Mouse (Mus musculus): ENCODE results near the gene Acmsd. TPM values are rescaled to one million over a fixed set of nuclear protein-coding genes. Genes with fewer than 3 reads are reported as not detected.
"Not testable (repeated sequence)": the region's sequence is repeated elsewhere in the genome, so short reads cannot be mapped to it uniquely, and the experiment has no call there.

Acmsd gene
- polyA plus RNA-seq, 1 experiment from 2014 or later, result 3.2 TPM

DNA sequence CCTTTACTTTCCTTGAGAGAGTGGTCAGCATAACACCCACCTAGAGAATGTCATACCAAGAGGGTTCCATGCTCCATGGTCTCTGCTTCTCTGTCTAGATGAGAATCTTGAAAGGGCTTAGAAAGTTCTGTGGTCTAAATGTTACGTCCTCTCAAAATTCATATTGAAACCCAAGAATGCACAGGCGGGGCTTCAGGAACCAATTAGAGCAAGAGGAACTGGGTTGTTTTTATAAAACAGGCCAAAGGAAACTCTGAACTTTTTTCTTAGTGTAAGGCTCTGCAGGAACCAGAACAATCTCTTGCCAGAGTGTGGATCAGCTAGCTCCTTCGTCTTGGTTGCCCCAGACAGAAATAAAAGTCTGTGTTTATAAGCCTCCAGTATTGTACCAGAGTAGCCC is 3.6 kb downstream of the Acmsd start:
- Histone ChIP-seq H3K4me3 (ENCODE audit: low read length) (no peak overlapping the region), H3K4me1 (ENCODE audit: insufficient read depth, low read length) (no peaks in the 10 kb centered on the region), H3K27ac (ENCODE audit: low read length) (no peak overlapping the region), H3K4me2 (replicated peaks; ENCODE audit: low read depth, low read length) (no peak overlapping the region), H3K9me3 (ENCODE audit: low read length) (peaks cover 6% of the 10 kb centered on the region; the same call in 1 of the 2 replicates), H3K27me3 (ENCODE audit: insufficient read depth, low read length) (no peaks in the 10 kb centered on the region), H3K36me3 (ENCODE audit: insufficient read depth, low read length) (no peaks in the 10 kb centered on the region), H3K9ac (replicated peaks; ENCODE audit: low read length) (no peak overlapping the region)
- 51% methylated on average over 3 of the region's 3 CpGs for WGBS
- ATAC-seq (ENCODE audit: low FRiP score, low TSS enrichment), result no peak

DNA sequence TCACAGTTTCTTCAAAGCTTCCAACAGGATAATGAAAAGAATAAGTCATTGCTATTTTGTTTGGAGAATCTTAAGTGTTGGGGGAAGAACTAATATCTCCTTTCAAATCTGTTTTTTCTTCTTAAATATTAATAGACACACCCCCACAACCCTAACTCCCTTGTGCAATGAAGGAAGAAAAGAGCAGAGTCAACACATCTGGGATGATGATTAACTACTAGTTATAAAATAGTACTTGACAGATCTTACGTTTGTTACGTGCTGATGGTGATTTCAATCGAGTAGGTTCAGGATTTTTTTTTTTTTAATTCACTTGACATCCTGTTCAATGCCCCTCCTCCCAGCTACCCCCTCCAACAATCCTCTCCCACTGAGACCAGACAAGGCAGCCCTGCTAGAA is 6.1 kb downstream of the Acmsd start:
- Histone ChIP-seq H3K36me3 (ENCODE audit: insufficient read depth, low read length) (no peaks in the 10 kb centered on the region), H3K27me3 (ENCODE audit: insufficient read depth, low read length) (no peaks in the 10 kb centered on the region), H3K4me3 (ENCODE audit: low read length) (no peak overlapping the region), H3K4me1 (ENCODE audit: insufficient read depth, low read length) (no peaks in the 10 kb centered on the region), H3K27ac (ENCODE audit: low read length) (0 out of 2 replicates have a peak overlapping the region, but pooled peaks have one; percentile 25), H3K9ac (replicated peaks; ENCODE audit: low read length) (no peak overlapping the region), H3K9me3 (ENCODE audit: low read length) (no peaks in the 10 kb centered on the region), H3K4me2 (replicated peaks; ENCODE audit: low read depth, low read length) (no peak overlapping the region)
- WGBS, result 18% methylated on average over 3 of the region's 3 CpGs
- ATAC-seq (ENCODE audit: low FRiP score, low TSS enrichment), result peak; percentile 42; the same call in 1 of the 2 replicates

DNA sequence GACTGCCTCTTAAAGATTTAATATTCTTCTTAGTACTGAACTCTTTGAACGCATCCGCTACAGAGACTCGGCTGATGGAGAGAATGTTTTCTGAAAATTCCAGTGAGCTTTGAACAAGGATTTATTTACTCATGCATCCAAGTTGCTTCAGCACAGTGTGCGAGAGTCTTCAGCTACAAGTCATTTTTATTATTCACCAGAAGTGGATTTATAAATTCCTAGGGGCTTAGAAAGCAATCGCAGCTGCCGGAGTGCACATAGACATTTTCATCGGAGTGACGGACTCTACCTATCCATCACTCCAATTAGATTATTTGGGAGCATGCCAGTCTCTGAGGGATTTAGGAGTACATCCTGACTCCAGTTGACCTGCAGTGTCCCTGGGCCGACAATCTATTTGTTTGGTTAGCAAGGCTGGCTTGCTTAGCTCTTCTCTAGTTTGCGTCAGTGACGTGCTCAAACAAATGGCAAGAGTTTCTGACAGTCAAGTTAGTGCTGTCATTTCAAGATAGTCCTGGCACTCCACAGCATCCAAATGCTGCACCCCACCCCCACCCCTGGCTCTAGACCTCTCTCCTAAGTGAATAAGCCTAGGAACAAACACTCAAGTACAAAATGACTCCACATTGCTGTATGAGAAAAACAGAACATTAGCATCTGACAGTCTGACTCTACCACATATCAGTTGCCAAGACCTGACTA is 21.3 kb downstream of the Acmsd start:
- no peak for ATAC-seq (ENCODE audit: low FRiP score, low TSS enrichment)
- Histone ChIP-seq H3K9me3 (ENCODE audit: low read length) (peaks cover 8% of the 10 kb centered on the region), H3K4me1 (ENCODE audit: insufficient read depth, low read length) (no peaks in the 10 kb centered on the region), H3K9ac (replicated peaks; ENCODE audit: low read length) (no peak overlapping the region), H3K36me3 (ENCODE audit: insufficient read depth, low read length) (no peaks in the 10 kb centered on the region), H3K4me2 (replicated peaks; ENCODE audit: low read depth, low read length) (no peak overlapping the region), H3K4me3 (ENCODE audit: low read length) (no peak overlapping the region), H3K27ac (ENCODE audit: low read length) (no peak overlapping the region), H3K27me3 (ENCODE audit: insufficient read depth, low read length) (no peaks in the 10 kb centered on the region)
- 45% methylated on average over 11 of the region's 11 CpGs for WGBS

DNA sequence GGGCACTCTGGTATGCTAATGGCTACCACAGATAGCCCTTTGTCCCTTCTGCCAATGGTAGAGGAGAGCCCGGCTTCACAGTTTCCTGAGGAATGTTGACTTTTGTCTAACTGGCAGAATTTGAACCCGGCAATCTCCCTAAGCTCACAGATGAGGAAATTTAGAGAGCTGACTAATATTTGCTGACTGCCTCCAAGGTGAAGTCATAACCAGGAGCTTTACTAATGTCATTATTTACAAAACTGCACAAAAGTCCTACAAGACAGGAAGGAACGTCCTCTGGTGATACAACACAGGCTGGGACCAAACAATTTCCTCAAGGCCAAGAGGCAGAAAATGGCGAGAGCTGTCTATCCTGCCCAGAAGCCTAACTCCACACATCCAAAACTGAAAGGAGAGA is 26.6 kb downstream of the Acmsd start:
- Histone ChIP-seq H3K36me3 (ENCODE audit: insufficient read depth, low read length) (no peaks in the 10 kb centered on the region), H3K9ac (replicated peaks; ENCODE audit: low read length) (no peak overlapping the region), H3K4me1 (ENCODE audit: insufficient read depth, low read length) (no peaks in the 10 kb centered on the region), H3K4me3 (ENCODE audit: low read length) (no peak overlapping the region), H3K27ac (ENCODE audit: low read length) (no peak overlapping the region), H3K4me2 (replicated peaks; ENCODE audit: low read depth, low read length) (no peak overlapping the region), H3K9me3 (ENCODE audit: low read length) (no peaks in the 10 kb centered on the region; the same call in 1 of the 2 replicates), H3K27me3 (ENCODE audit: insufficient read depth, low read length) (no peaks in the 10 kb centered on the region)
- WGBS, result 70% methylated on average over 4 of the region's 4 CpGs
- no peak for ATAC-seq (ENCODE audit: low FRiP score, low TSS enrichment)

DNA sequence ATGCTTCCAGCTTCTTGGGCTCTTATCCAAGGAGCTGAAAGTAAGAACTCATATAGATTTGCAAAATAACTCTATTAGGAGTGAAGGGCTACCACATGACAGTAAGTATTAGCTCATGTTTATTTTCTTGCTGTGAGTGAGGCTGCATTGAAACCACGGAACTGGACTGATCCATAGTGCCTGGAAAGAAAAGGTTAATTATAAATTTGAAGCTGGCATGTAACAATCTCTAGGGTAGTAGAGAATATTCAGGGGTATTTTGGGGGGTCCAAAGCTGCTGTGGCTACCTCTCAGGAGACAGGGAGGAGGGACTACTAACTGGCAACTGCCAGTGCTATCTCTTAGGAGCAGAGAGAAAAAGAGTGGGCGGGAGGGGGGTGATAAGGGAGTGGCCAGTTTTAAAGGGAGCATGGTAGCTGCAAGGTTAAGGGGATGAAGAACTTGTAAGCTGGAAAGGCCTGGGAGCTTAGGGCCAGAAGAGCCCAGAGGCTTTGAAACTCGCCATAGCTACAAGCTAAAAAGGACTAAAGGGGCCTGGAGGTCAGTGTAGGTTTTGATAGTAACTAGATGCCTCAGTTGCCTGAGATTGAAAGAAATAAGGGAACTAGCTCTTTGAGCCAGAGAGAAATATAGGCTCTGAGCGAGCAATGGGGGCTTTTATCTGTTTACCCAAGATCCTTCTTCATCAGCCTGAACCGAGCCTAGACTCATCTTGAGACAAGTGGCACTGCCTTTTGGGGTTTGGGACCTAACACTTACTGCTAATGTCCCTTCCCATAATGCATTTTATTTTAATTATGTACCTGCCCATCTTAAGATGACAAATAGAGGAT is 27.3 kb downstream of the Acmsd start:
- no peaks in the 10 kb centered on the region; the same call in 1 of the 2 replicates for H3K9me3 ChIP-seq (ENCODE audit: low read length)
- no peaks in the 10 kb centered on the region for H3K4me1 ChIP-seq (ENCODE audit: insufficient read depth, low read length)
- no peak overlapping the region for H3K4me2 ChIP-seq (replicated peaks; ENCODE audit: low read depth, low read length)
- no peak overlapping the region for H3K27ac ChIP-seq (ENCODE audit: low read length)
- no peaks in the 10 kb centered on the region for H3K36me3 ChIP-seq (ENCODE audit: insufficient read depth, low read length)
- H3K27me3 ChIP-seq (ENCODE audit: insufficient read depth, low read length), result no peaks in the 10 kb centered on the region
- WGBS, result 51% methylated on average over 5 of the region's 5 CpGs
- H3K9ac ChIP-seq (replicated peaks; ENCODE audit: low read length), result no peak overlapping the region
- ATAC-seq (ENCODE audit: low FRiP score, low TSS enrichment), result no peak
- H3K4me3 ChIP-seq (ENCODE audit: low read length), result no peak overlapping the region

DNA sequence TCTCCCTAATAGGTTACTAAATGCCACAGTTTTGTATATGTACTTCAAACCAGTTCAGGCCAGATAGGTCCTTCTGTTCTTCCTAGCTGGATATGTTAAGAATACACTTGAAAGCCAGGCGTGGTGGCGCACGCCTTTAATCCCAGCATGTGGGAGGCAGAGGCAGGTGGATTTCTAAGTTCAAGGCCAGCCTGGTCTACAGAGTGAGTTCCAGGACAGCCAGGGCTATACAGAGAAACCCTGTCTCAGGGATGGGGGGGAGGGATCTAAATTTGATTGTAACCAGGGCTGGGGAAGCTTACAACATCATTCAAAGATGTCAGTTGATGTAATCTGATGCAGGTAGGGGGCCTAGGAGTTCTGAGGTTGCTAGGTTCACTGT is 27.9 kb downstream of the Acmsd start:
- H3K4me3 ChIP-seq (ENCODE audit: low read length); H3K27ac ChIP-seq (ENCODE audit: low read length): not testable (repeated sequence)

DNA sequence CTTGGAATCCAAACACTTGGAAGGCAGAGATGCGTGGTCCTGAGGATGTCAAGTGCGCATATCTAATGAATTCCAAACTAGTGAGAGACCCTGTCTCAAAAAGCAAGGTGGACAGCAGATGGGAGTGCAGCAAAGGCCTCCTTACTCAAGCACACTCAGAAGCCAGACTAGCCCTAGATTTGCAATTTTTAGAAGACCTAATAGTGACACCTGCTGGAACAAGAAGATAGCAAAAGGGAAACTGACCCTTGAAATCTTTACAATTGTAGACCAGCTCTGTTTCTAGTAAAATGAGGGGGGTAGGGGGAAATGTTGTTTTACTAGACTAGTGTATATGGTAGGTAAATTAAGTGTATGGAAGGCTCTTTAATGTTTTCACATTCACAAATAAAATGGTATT is 36.3 kb downstream of the Acmsd start:
- Histone ChIP-seq H3K4me2 (replicated peaks; ENCODE audit: low read depth, low read length) (no peak overlapping the region), H3K27ac (ENCODE audit: low read length) (no peak overlapping the region), H3K36me3 (ENCODE audit: insufficient read depth, low read length) (no peaks in the 10 kb centered on the region), H3K4me1 (ENCODE audit: insufficient read depth, low read length) (no peaks in the 10 kb centered on the region), H3K9me3 (ENCODE audit: low read length) (no peaks in the 10 kb centered on the region), H3K27me3 (ENCODE audit: insufficient read depth, low read length) (no peaks in the 10 kb centered on the region), H3K4me3 (ENCODE audit: low read length) (no peak overlapping the region), H3K9ac (replicated peaks; ENCODE audit: low read length) (no peak overlapping the region)
- 60% methylated on average over 2 of the region's 2 CpGs for WGBS
- no peak for ATAC-seq (ENCODE audit: low FRiP score, low TSS enrichment)

More for the DNA sequence above, 27.9 kb downstream of the Acmsd start:
- 92% methylated on average over 3 of the region's 3 CpGs for WGBS
- not testable (repeated sequence) for H3K4me1 ChIP-seq (ENCODE audit: insufficient read depth, low read length); ATAC-seq (ENCODE audit: low FRiP score, low TSS enrichment); H3K9me3 ChIP-seq (ENCODE audit: low read length); H3K27me3 ChIP-seq (ENCODE audit: insufficient read depth, low read length); H3K4me2 ChIP-seq (replicated peaks; ENCODE audit: low read depth, low read length); H3K9ac ChIP-seq (replicated peaks; ENCODE audit: low read length); H3K36me3 ChIP-seq (ENCODE audit: insufficient read depth, low read length)

DNA sequence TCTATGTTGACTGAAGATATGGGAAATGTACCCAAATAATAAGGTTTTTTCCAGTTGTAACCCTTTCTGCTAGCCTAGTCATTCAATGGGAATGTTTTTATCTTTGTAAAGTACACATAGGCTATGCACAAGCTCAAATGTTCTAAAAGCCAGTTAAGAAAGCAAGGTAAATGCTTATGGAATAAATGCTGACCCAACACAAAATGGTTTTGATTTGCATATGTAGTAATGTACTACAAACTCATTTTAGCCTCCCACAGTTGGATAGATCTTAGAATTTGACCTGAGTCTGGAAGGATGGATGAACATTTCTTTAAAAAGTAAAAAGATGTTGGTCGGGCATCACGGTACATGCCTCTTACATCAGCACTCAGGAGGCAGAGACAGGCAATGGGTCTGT is 37.5 kb downstream of the Acmsd start:
- no peak overlapping the region for H3K9ac ChIP-seq (replicated peaks; ENCODE audit: low read length)
- H3K4me3 ChIP-seq (ENCODE audit: low read length), result no peak overlapping the region
- H3K36me3 ChIP-seq (ENCODE audit: insufficient read depth, low read length), result no peaks in the 10 kb centered on the region
- no peaks in the 10 kb centered on the region for H3K9me3 ChIP-seq (ENCODE audit: low read length)
- no peaks in the 10 kb centered on the region for H3K27me3 ChIP-seq (ENCODE audit: insufficient read depth, low read length)
- H3K27ac ChIP-seq (ENCODE audit: low read length), result no peak overlapping the region
- ATAC-seq (ENCODE audit: low FRiP score, low TSS enrichment), result no peak
- H3K4me2 ChIP-seq (replicated peaks; ENCODE audit: low read depth, low read length), result no peak overlapping the region
- no peaks in the 10 kb centered on the region for H3K4me1 ChIP-seq (ENCODE audit: insufficient read depth, low read length)
- WGBS, result 94% methylated on average over 2 of the region's 2 CpGs

DNA sequence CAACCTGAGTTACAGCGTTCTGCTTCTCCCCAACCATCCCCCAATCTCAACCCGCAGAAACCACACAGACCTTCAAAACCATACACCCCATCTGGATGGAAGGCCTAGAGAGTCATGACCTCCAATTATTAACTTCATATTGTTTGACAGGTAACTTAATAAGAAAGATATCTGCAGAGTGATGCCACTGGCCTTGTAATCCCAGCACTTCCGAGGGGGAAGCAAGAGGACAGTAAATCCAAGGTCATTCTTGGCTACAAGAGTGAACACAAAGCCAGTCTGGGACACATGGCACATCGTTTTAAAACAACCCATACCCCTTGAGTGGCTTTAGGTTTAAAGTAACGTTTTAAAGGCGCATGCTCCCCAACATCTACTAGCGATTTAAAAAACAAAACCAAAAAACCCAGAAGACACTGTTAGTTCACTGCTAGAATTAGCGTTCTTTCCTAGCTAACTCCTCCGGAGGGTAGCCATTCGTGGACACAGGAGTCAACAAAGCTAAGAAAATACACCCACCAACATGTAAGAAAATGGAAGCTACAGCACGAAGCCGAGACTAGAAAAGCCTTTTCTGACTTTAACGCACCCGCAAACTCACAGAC is 44.1 kb downstream of the Acmsd start:
- Histone ChIP-seq H3K36me3 (ENCODE audit: insufficient read depth, low read length) (no peaks in the 10 kb centered on the region), H3K9me3 (ENCODE audit: low read length) (no peaks in the 10 kb centered on the region), H3K4me1 (ENCODE audit: insufficient read depth, low read length) (peaks cover 14% of the 10 kb centered on the region), H3K27me3 (ENCODE audit: insufficient read depth, low read length) (no peaks in the 10 kb centered on the region), H3K4me2 (replicated peaks; ENCODE audit: low read depth, low read length) (peak overlapping the region; percentile 85), H3K4me3 (ENCODE audit: low read length) (peak overlapping the region; percentile 94), H3K27ac (ENCODE audit: low read length) (peak overlapping the region; percentile 93), H3K9ac (replicated peaks; ENCODE audit: low read length) (peak overlapping the region; percentile 82)
- ATAC-seq (ENCODE audit: low FRiP score, low TSS enrichment), result peak; percentile 27
- under 1% methylated on average over 14 of the region's 14 CpGs for WGBS

All from kidney, embryonic 16.5 days (tissue).